Mouse (Mus musculus) embryonic facial prominence, embryonic 14.5 days (tissue): Measurements from ENCODE around the gene Pam16. TPM values are rescaled to one million over a fixed set of nuclear protein-coding genes. Genes with fewer than 3 reads are reported as not detected.

Source experiments
- ATAC-seq: fragments of 200-750 bp; cut with Nextera tagmentation; 2 replicates; pipeline ENCODE4 v1.8.0; 2017; ENCODE audit warnings: low read depth, moderate number of reproducible peaks, moderate TSS enrichment
- DNase-seq: peaks from one replicate; pipeline ENCODE4 v3.0.0-alpha.2; 2015; ENCODE audit warnings: low spot score
- H3K27ac ChIP-seq: fragments of 300-500 bp; sonication (generic); replicated peaks from 2 replicates; pipeline ENCODE4 v1.5.1; 2014; ENCODE audit warnings: low read depth, mild to moderate bottlenecking, low read length, moderate library complexity
- H3K27me3 ChIP-seq: fragments of 300-500 bp; sonication (generic); replicated peaks from 2 replicates; pipeline ENCODE4 v1.6.1; 2014; ENCODE audit warnings: low read length; ENCODE audit not compliant: control insufficient read depth, insufficient read depth
- H3K36me3 ChIP-seq: fragments of 300-500 bp; sonication (generic); 2 replicates; pipeline ENCODE4 v1.6.1; 2014; ENCODE audit warnings: low read length, mixed read lengths; ENCODE audit not compliant: control insufficient read depth, insufficient read depth
- H3K4me1 ChIP-seq: fragments of 300-500 bp; sonication (generic); 2 replicates; pipeline ENCODE4 v1.6.1; 2014; ENCODE audit warnings: antibody characterized with exemption, low read length; ENCODE audit not compliant: control insufficient read depth, insufficient read depth
- H3K4me2 ChIP-seq: fragments of 300-500 bp; sonication (generic); 2 replicates; pipeline ENCODE4 v1.6.1; 2014; ENCODE audit warnings: low read depth, mild to moderate bottlenecking, low read length, moderate library complexity, mixed read lengths
- H3K4me3 ChIP-seq: fragments of 300-500 bp; sonication (generic); 2 replicates; pipeline ENCODE4 v1.5.1; 2014; ENCODE audit warnings: low read depth, mild to moderate bottlenecking, low read length
- H3K9ac ChIP-seq: fragments of 300-500 bp; sonication (generic); 2 replicates; pipeline ENCODE4 v1.6.1; 2014; ENCODE audit warnings: low read depth, mild to moderate bottlenecking, low read length, moderate library complexity, mixed read lengths
- H3K9me3 ChIP-seq: fragments of 300-500 bp; sonication (generic); 2 replicates; pipeline ENCODE4 v1.6.1; 2016; ENCODE audit warnings: low read length; ENCODE audit not compliant: control insufficient read depth
- WGBS: fragments of 180-500 bp; shearing (Covaris S2); extraction: QIAGEN DNeasy Blood & Tissue Kit; methylation state at CpG from one replicate; pipeline ENCODE4 v1.1.7; 2014; 5-methylcytosine and 5-hydroxymethylcytosine counted together
- polyA plus RNA-seq: library from polyadenylated mRNA; unstranded; fragments of >200 nt; fragmentation: Nextera tagmentation; extraction: Ambion mirVana; gene quantifications from 2 replicates; pipeline ENCODE4 v1.2.1, GENCODE M21; 2014

The Pam16 gene
- polyA plus RNA-seq, 1 experiment from 2014 or later: 90.9 TPM

- Histone ChIP-seq H3K36me3 (peaks cover under 1% of the 10 kb centered on the region; the same call in 1 of the 2 replicates), H3K4me2 (peak overlapping the region; percentile 27; the same call in 1 of the 2 replicates), H3K9ac (peak overlapping the region; percentile 45), H3K4me3 (no peak overlapping the region), H3K9me3 (no peaks in the 10 kb centered on the region), H3K27ac (peak overlapping the region; percentile 77; the same call in 1 of the 2 replicates), H3K4me1 (peaks cover 71% of the 10 kb centered on the region), H3K27me3 (no peaks in the 10 kb centered on the region)
- WGBS: 36% methylated on average over 1 of the region's 1 CpGs
- ATAC-seq (no peak), DNase-seq (no peak)
These were observed 21.3 kb downstream of the Pam16 start for GRCm38 (mm10) chr16:4603453-4603837.

GRCm38 (mm10) chr16:4602766-4603452, 21.9 kb downstream of the Pam16 start:
- no peaks in the 10 kb centered on the region for H3K27me3 ChIP-seq
- H3K9ac ChIP-seq: peak overlapping the region; percentile 45
- 10% methylated on average over 7 of the region's 7 CpGs for whole genome bisulfite sequencing
- DNase-seq (no peak), ATAC-seq (peak; percentile 50; the same call in 1 of the 2 replicates)
- no peaks in the 10 kb centered on the region for H3K9me3 ChIP-seq
- no peak overlapping the region for H3K4me3 ChIP-seq
- H3K36me3 ChIP-seq: no peaks in the 10 kb centered on the region
- peak overlapping the region; percentile 27; the same call in 1 of the 2 replicates for H3K4me2 ChIP-seq
- H3K4me1 ChIP-seq: peaks cover 77% of the 10 kb centered on the region
- peak overlapping the region; percentile 77; the same call in 1 of the 2 replicates for H3K27ac ChIP-seq

GRCm38 (mm10) chr16:4602189-4602588, 22.6 kb downstream of the Pam16 start:
- ATAC-seq: no peak
- Histone ChIP-seq H3K9me3 (no peaks in the 10 kb centered on the region), H3K36me3 (no peaks in the 10 kb centered on the region), H3K9ac (no peak overlapping the region), H3K4me1 (peaks cover 82% of the 10 kb centered on the region), H3K4me2 (no peak overlapping the region), H3K27me3 (no peaks in the 10 kb centered on the region), H3K27ac (peak overlapping the region; percentile 77; the same call in 1 of the 2 replicates), H3K4me3 (no peak overlapping the region)
- 36% methylated on average over 3 of the region's 3 CpGs for WGBS
- no peak for DNase-seq

- 76% methylated on average over 9 of the region's 9 CpGs for WGBS
- H3K4me1 ChIP-seq: peaks cover 82% of the 10 kb centered on the region
- ATAC-seq (no peak), DNase-seq (no peak)
- H3K27ac ChIP-seq: no peak overlapping the region; the same call in 1 of the 2 replicates
- no peak overlapping the region for H3K4me3 ChIP-seq
- no peaks in the 10 kb centered on the region for H3K9me3 ChIP-seq
- H3K36me3 ChIP-seq: no peaks in the 10 kb centered on the region
- no peak overlapping the region for H3K4me2 ChIP-seq
- no peak overlapping the region for H3K9ac ChIP-seq
- no peaks in the 10 kb centered on the region for H3K27me3 ChIP-seq
These were observed 24.0 kb downstream of the Pam16 start for GRCm38 (mm10) chr16:4600701-4601310.

- Histone ChIP-seq H3K9ac (0 out of 2 replicates have a peak overlapping the region, but pooled peaks have one; percentile 5), H3K4me1 (peaks cover 73% of the 10 kb centered on the region), H3K4me3 (no peak overlapping the region), H3K27me3 (no peaks in the 10 kb centered on the region), H3K36me3 (no peaks in the 10 kb centered on the region), H3K27ac (no peak overlapping the region), H3K4me2 (no peak overlapping the region), H3K9me3 (no peaks in the 10 kb centered on the region)
- 78% methylated on average over 3 of the region's 3 CpGs for WGBS
- no peak for ATAC-seq
- DNase-seq: no peak
These were observed 25.2 kb downstream of the Pam16 start for GRCm38 (mm10) chr16:4599616-4600015.

GRCm38 (mm10) chr16:4598891-4599543, 25.8 kb downstream of the Pam16 start:
- no peaks in the 10 kb centered on the region for H3K36me3 ChIP-seq
- no peak overlapping the region for H3K4me3 ChIP-seq
- DNase-seq: no peak
- no peak overlapping the region; the same call in 1 of the 2 replicates for H3K4me2 ChIP-seq
- H3K27ac ChIP-seq: no peak overlapping the region
- H3K4me1 ChIP-seq: peaks cover 67% of the 10 kb centered on the region
- no peak for ATAC-seq
- H3K9me3 ChIP-seq: no peaks in the 10 kb centered on the region
- H3K9ac ChIP-seq: peak overlapping the region; percentile 48
- WGBS: 19% methylated on average over 6 of the region's 6 CpGs
- no peaks in the 10 kb centered on the region for H3K27me3 ChIP-seq

GRCm38 (mm10) chr16:4598041-4598440, 26.7 kb downstream of the Pam16 start:
- H3K27me3 ChIP-seq: no peaks in the 10 kb centered on the region
- peak overlapping the region; percentile 90 for H3K9ac ChIP-seq
- no peak overlapping the region; the same call in 1 of the 2 replicates for H3K27ac ChIP-seq
- H3K36me3 ChIP-seq: no peaks in the 10 kb centered on the region
- peak overlapping the region; percentile 96 for H3K4me2 ChIP-seq
- DNase-seq (no peak), ATAC-seq (no peak)
- no peaks in the 10 kb centered on the region for H3K9me3 ChIP-seq
- 62% methylated on average over 5 of the region's 5 CpGs for WGBS
- H3K4me3 ChIP-seq: no peak overlapping the region
- peaks cover 61% of the 10 kb centered on the region for H3K4me1 ChIP-seq

GRCm38 (mm10) chr16:4597296-4597695, 27.5 kb downstream of the Pam16 start:
- peak overlapping the region; percentile 73 for H3K4me3 ChIP-seq
- no peak for ATAC-seq
- no peaks in the 10 kb centered on the region for H3K9me3 ChIP-seq
- peak overlapping the region; percentile 96 for H3K4me2 ChIP-seq
- no peaks in the 10 kb centered on the region for H3K27me3 ChIP-seq
- peaks cover 60% of the 10 kb centered on the region for H3K4me1 ChIP-seq
- peak; percentile 72 for DNase-seq
- 40% methylated on average over 3 of the region's 7 CpGs for WGBS
- peak overlapping the region; percentile 95 for H3K27ac ChIP-seq
- H3K9ac ChIP-seq: peak overlapping the region; percentile 90
- H3K36me3 ChIP-seq: no peaks in the 10 kb centered on the region
